8 mouse cellular contexts compared by ENCODE assay signal in genomic region chr7:128460865-128461228, GRCm38 (mm10). TPM values are rescaled to one million over a fixed set of nuclear protein-coding genes. Genes with fewer than 3 reads are reported as not detected.
DNase-seq lines count a peak whose midpoint lies in the region; ATAC-seq and TF ChIP-seq lines count a peak whose summit lies in the region.

No protein-coding gene starts in this region.

- no peaks in the 10 kb centered on the region for H3K9me3 ChIP-seq in lung, embryonic 16.5 days (ENCODE audit: control insufficient read depth, low read length)
- H3K9me3 ChIP-seq in embryonic facial prominence, embryonic 15.5 days (replicated peaks) = no peaks in the 10 kb centered on the region
- no peaks in the 10 kb centered on the region for H3K9me3 ChIP-seq in limb, embryonic 11.5 days (ENCODE audit: control insufficient read depth, low read length)

- H3K4me3 ChIP-seq in lung, embryonic 16.5 days (ENCODE audit: low read length) = peak overlapping the region; percentile 76
- H3K4me3 ChIP-seq in embryonic facial prominence, embryonic 15.5 days (replicated peaks) = peak overlapping the region; percentile 86
- peak overlapping the region; percentile 95 for H3K4me3 ChIP-seq in limb, embryonic 11.5 days (ENCODE audit: low read depth, low read length)
- H3K4me3 ChIP-seq in olfactory bulb, adult 2 months (ENCODE audit: insufficient read depth, low read depth, low read length) = peak overlapping the region; percentile 92

- under 1% methylated on average over 17 of the region's 23 CpGs for WGBS in lung, embryonic 16.5 days
- WGBS in embryonic facial prominence, embryonic 15.5 days = 0% methylated on average over 20 of the region's 23 CpGs
- 0% methylated on average over 20 of the region's 23 CpGs for WGBS in limb, embryonic 11.5 days
- 0% methylated on average over 22 of the region's 23 CpGs for WGBS in olfactory bulb, adult 2 months

- peaks cover 10% of the 10 kb centered on the region for H3K4me1 ChIP-seq in lung, embryonic 16.5 days (replicated peaks; ENCODE audit: control insufficient read depth, insufficient read depth, low read length)
- peaks cover 19% of the 10 kb centered on the region for H3K4me1 ChIP-seq in embryonic facial prominence, embryonic 15.5 days
- H3K4me1 ChIP-seq in limb, embryonic 11.5 days (ENCODE audit: control insufficient read depth, insufficient read depth, low read length) = peaks cover 3% of the 10 kb centered on the region; the same call in 1 of the 2 replicates
- no peaks in the 10 kb centered on the region for H3K4me1 ChIP-seq in olfactory bulb, adult 2 months (ENCODE audit: control insufficient read depth, insufficient read depth, low read length)

- ATAC-seq in lung, embryonic 16.5 days (ENCODE audit: low read depth) = peak; percentile 31
- peak; percentile 11 for ATAC-seq in embryonic facial prominence, embryonic 15.5 days (ENCODE audit: insufficient number of reproducible peaks, low FRiP score, low TSS enrichment, low read depth)
- ATAC-seq in limb, embryonic 11.5 days (ENCODE audit: insufficient number of reproducible peaks, low FRiP score, low TSS enrichment, low read depth) = peak; percentile 45

- H3K36me3 ChIP-seq in lung, embryonic 16.5 days (ENCODE audit: control insufficient read depth, insufficient read depth, low read length) = no peaks in the 10 kb centered on the region
- H3K36me3 ChIP-seq in embryonic facial prominence, embryonic 15.5 days = no peaks in the 10 kb centered on the region
- H3K36me3 ChIP-seq in limb, embryonic 11.5 days (ENCODE audit: control insufficient read depth, insufficient read depth, low read length) = no peaks in the 10 kb centered on the region

- TF ChIP-seq POLR2A in olfactory bulb, adult 2 months (IDR thresholded peaks at IDR 0.05; ENCODE audit: insufficient read depth, low read depth, low read length) = no peak

- H3K9ac ChIP-seq in lung, embryonic 16.5 days (ENCODE audit: low read length) = peak overlapping the region; percentile 86
- peak overlapping the region; percentile 90 for H3K9ac ChIP-seq in embryonic facial prominence, embryonic 15.5 days
- H3K9ac ChIP-seq in limb, embryonic 11.5 days (ENCODE audit: low read length) = peak overlapping the region; percentile 94

- peak overlapping the region; percentile 96 for H3K27ac ChIP-seq in lung, embryonic 16.5 days (ENCODE audit: low read length)
- H3K27ac ChIP-seq in embryonic facial prominence, embryonic 15.5 days (replicated peaks) = peak overlapping the region; percentile 97
- H3K27ac ChIP-seq in limb, embryonic 11.5 days (replicated peaks; ENCODE audit: low read depth, low read length) = peak overlapping the region; percentile 92
- peak overlapping the region; percentile 47; the same call in 1 of the 2 replicates for H3K27ac ChIP-seq in olfactory bulb, adult 2 months (ENCODE audit: insufficient read depth, low read depth, low read length)

- peak; percentile 11 for DNase-seq in embryo, embryonic 10 days (ENCODE audit: low spot score)
- no peak for DNase-seq in embryo, embryonic 11 days
- DNase-seq in lung, postnatal 4 days = no peak
- DNase-seq in limb, embryonic 11.5 days (ENCODE audit: low spot score) = no peak
- no peak for DNase-seq in testis, postnatal 10 days (ENCODE audit: low spot score)

- TF ChIP-seq CTCF in olfactory bulb, adult 2 months (IDR thresholded peaks at IDR 0.05; ENCODE audit: insufficient read depth, low read depth, low read length) = no peak

- peak overlapping the region; percentile 68 for H3K4me2 ChIP-seq in lung, embryonic 16.5 days (ENCODE audit: low read depth, low read length)
- peak overlapping the region; percentile 73 for H3K4me2 ChIP-seq in embryonic facial prominence, embryonic 15.5 days (replicated peaks)
- peak overlapping the region; percentile 78 for H3K4me2 ChIP-seq in limb, embryonic 11.5 days (ENCODE audit: low read depth, severe bottlenecking)

- no peaks in the 10 kb centered on the region for H3K27me3 ChIP-seq in lung, embryonic 16.5 days (ENCODE audit: control insufficient read depth, insufficient read depth, low read depth, low read length)
- no peaks in the 10 kb centered on the region for H3K27me3 ChIP-seq in embryonic facial prominence, embryonic 15.5 days
- no peaks in the 10 kb centered on the region for H3K27me3 ChIP-seq in limb, embryonic 11.5 days (ENCODE audit: control insufficient read depth, insufficient read depth, low read length)

RNA-seq across cellular contexts. Expression of gene Tial1, which starts 0.7 kb away (rescaled TPM):
- polyA plus RNA-seq in lung, embryonic 16.5 days (2015; fragmentation: Nextera tagmentation; extraction: Ambion mirVana) = 26.8 and 27.1 TPM in 2 replicates
- polyA plus RNA-seq in embryonic facial prominence, embryonic 15.5 days (2015; fragmentation: Nextera tagmentation; extraction: Ambion mirVana) = 28.5 and 30.4 TPM in 2 replicates
- 39.5 and 42.2 TPM in 2 replicates for polyA plus RNA-seq in limb, embryonic 11.5 days (2014; fragmentation: Nextera tagmentation; extraction: Ambion mirVana)
- not detected in 2 replicates for polyA plus RNA-seq in olfactory bulb, adult 2 months (2012; ENCODE audit: insufficient read depth, insufficient read length, low replicate concordance, missing spikeins)

RNA-seq across cellular contexts. Expression of gene Rgs10, which starts 42.3 kb away (rescaled TPM):
- polyA plus RNA-seq in lung, embryonic 16.5 days (2015; fragmentation: Nextera tagmentation; extraction: Ambion mirVana) = 42.9 and 45.9 TPM in 2 replicates
- 14.0 and 14.8 TPM in 2 replicates for polyA plus RNA-seq in embryonic facial prominence, embryonic 15.5 days (2015; fragmentation: Nextera tagmentation; extraction: Ambion mirVana)
- 5.9 and 7.0 TPM in 2 replicates for polyA plus RNA-seq in limb, embryonic 11.5 days (2014; fragmentation: Nextera tagmentation; extraction: Ambion mirVana)
- polyA plus RNA-seq in olfactory bulb, adult 2 months (2012; ENCODE audit: insufficient read depth, insufficient read length, low replicate concordance, missing spikeins) = not detected in 2 replicates

Comparison
In these comparisons a context has a peak if more than half of its experiments do, and no peak if none do; other contexts are left out.
1. H3K27ac ChIP-seq: peak in every context shown above with its lines; median percentile 97 in embryonic facial prominence, embryonic 15.5 days; 96 in lung, embryonic 16.5 days; 92 in limb, embryonic 11.5 days; 47 in olfactory bulb, adult 2 months.